Mouse (Mus musculus): Measurements from ENCODE around the gene Foxf1. TPM values are rescaled to one million over a fixed set of nuclear protein-coding genes. Genes with fewer than 3 reads are reported as not detected.

The Foxf1 gene
- polyA plus RNA-seq, 1 experiment from 2014 or later: 0.91 TPM

DNA sequence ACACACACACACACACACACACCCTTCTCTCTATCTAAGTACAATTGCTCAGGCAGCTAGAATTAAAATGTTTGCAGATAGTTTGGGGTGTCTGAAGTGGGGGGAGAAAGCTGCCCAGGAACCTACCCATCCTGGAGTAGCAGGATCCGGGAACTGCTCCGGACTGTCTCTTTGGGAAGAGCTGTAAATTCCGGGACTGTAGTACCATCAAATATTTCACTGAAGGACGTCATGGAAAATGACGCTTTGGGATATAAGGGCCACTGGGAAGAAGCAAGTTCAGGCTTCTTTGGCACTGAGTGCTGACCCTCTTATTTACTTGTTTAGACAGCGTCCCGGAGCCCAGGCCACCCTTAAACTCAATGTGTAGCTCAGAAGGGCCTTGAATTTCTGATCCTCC, 5.0 kb upstream of the Foxf1 start:
- H3K27me3 ChIP-seq (ENCODE audit: control insufficient read depth, insufficient read depth, low read length): peaks cover 93% of the 10 kb centered on the region
- under 1% methylated on average over 7 of the region's 7 CpGs for WGBS

GRCm38 (mm10) chr8:121079944-121080343, 4.2 kb upstream of the Foxf1 start:
- 1% methylated on average over 12 of the region's 12 CpGs for WGBS
- Histone ChIP-seq H3K4me2 (ENCODE audit: low read depth, low read length, severe bottlenecking) (no peak overlapping the region), H3K4me3 (ENCODE audit: low read depth, low read length) (no peak overlapping the region), H3K27ac (ENCODE audit: low read depth, low read length) (no peak overlapping the region), H3K36me3 (ENCODE audit: control insufficient read depth, insufficient read depth, low read length) (no peaks in the 10 kb centered on the region), H3K9ac (ENCODE audit: low read length) (no peak overlapping the region), H3K27me3 (ENCODE audit: control insufficient read depth, insufficient read depth, low read length) (peaks cover 93% of the 10 kb centered on the region), H3K9me3 (ENCODE audit: control insufficient read depth, low read length) (no peaks in the 10 kb centered on the region), H3K4me1 (replicated peaks; ENCODE audit: control insufficient read depth, insufficient read depth, low read length) (peaks cover 11% of the 10 kb centered on the region; the same call in 1 of the 2 replicates)
- ATAC-seq (replicated peaks; ENCODE audit: low FRiP score) (no peak), DNase-seq (ENCODE audit: low spot score) (no peak)

More for the DNA sequence above, 5.0 kb upstream of the Foxf1 start:
- ATAC-seq (replicated peaks; ENCODE audit: low FRiP score): no peak
- Histone ChIP-seq H3K27ac (ENCODE audit: low read depth, low read length) (no peak overlapping the region), H3K4me3 (ENCODE audit: low read depth, low read length) (no peak overlapping the region), H3K9me3 (ENCODE audit: control insufficient read depth, low read length) (no peaks in the 10 kb centered on the region), H3K36me3 (ENCODE audit: control insufficient read depth, insufficient read depth, low read length) (no peaks in the 10 kb centered on the region), H3K9ac (ENCODE audit: low read length) (no peak overlapping the region), H3K4me2 (ENCODE audit: low read depth, low read length, severe bottlenecking) (no peak overlapping the region), H3K4me1 (replicated peaks; ENCODE audit: control insufficient read depth, insufficient read depth, low read length) (0 out of 2 replicates have a peak, but pooled peaks cover 5% of the 10 kb centered on the region)
- no peak for DNase-seq (ENCODE audit: low spot score)

DNA sequence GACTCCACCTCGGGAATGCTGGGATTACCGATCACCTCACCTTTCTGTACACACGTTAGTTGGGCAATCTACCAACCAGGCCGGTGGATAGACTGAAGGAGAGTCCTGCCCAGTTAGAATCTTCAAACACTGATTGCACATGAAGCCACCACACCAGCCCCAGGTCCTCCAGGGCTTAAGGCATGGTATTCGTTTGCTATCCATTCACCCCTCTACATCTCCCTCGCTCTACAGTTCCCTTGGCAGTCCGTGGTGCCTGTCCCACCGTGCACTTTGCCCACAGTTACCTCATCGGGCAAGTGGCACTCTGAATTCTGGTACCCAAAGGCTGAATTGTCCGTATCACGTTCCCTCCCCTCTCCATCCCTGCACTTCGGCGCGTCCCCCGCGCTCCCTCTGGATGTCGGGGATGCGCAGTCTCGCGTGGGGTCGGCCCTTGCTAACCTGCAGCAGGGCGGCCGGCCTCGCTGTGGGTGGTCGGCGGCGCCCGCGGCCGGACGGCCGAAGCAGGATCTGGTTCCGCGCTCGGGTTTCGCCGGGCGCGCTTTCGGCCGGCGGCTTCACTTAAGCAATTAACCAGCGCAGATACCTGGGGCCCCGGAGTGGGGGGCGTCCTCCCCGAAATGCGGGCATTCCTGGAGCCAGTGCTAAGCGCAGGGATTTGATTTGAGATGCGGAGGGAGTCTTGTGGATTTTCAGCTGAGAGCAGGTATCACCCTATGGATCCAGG, 3.7 kb upstream of the Foxf1 start:
- Histone ChIP-seq H3K9ac (ENCODE audit: low read length) (no peak overlapping the region), H3K9me3 (ENCODE audit: control insufficient read depth, low read length) (no peaks in the 10 kb centered on the region), H3K4me3 (ENCODE audit: low read depth, low read length) (no peak overlapping the region), H3K4me2 (ENCODE audit: low read depth, low read length, severe bottlenecking) (no peak overlapping the region), H3K27me3 (ENCODE audit: control insufficient read depth, insufficient read depth, low read length) (peaks cover 99% of the 10 kb centered on the region), H3K4me1 (replicated peaks; ENCODE audit: control insufficient read depth, insufficient read depth, low read length) (peaks cover 12% of the 10 kb centered on the region; the same call in 1 of the 2 replicates), H3K36me3 (ENCODE audit: control insufficient read depth, insufficient read depth, low read length) (no peaks in the 10 kb centered on the region), H3K27ac (ENCODE audit: low read depth, low read length) (no peak overlapping the region)
- no peak for ATAC-seq (replicated peaks; ENCODE audit: low FRiP score)
- WGBS: under 1% methylated on average over 49 of the region's 49 CpGs
- no peak for DNase-seq (ENCODE audit: low spot score)

- Histone ChIP-seq H3K27ac (ENCODE audit: low read depth, low read length) (no peak overlapping the region), H3K4me1 (replicated peaks; ENCODE audit: control insufficient read depth, insufficient read depth, low read length) (peaks cover 12% of the 10 kb centered on the region; the same call in 1 of the 2 replicates), H3K27me3 (ENCODE audit: control insufficient read depth, insufficient read depth, low read length) (peaks cover 99% of the 10 kb centered on the region), H3K9me3 (ENCODE audit: control insufficient read depth, low read length) (no peaks in the 10 kb centered on the region), H3K4me2 (ENCODE audit: low read depth, low read length, severe bottlenecking) (no peak overlapping the region), H3K4me3 (ENCODE audit: low read depth, low read length) (no peak overlapping the region), H3K36me3 (ENCODE audit: control insufficient read depth, insufficient read depth, low read length) (no peaks in the 10 kb centered on the region), H3K9ac (ENCODE audit: low read length) (no peak overlapping the region)
- ATAC-seq (replicated peaks; ENCODE audit: low FRiP score) (no peak), DNase-seq (ENCODE audit: low spot score) (no peak)
- under 1% methylated on average over 7 of the region's 7 CpGs for WGBS
Measured at GRCm38 (mm10) chr8:121081398-121081797, 2.8 kb upstream of the Foxf1 start.

GRCm38 (mm10) chr8:121082218-121083092, 1.7 kb upstream of the Foxf1 start:
- Histone ChIP-seq H3K36me3 (ENCODE audit: control insufficient read depth, insufficient read depth, low read length) (no peaks in the 10 kb centered on the region), H3K4me1 (replicated peaks; ENCODE audit: control insufficient read depth, insufficient read depth, low read length) (peaks cover 12% of the 10 kb centered on the region; the same call in 1 of the 2 replicates), H3K9ac (ENCODE audit: low read length) (no peak overlapping the region), H3K4me2 (ENCODE audit: low read depth, low read length, severe bottlenecking) (peak overlapping the region; percentile 26; the same call in 1 of the 2 replicates), H3K27me3 (ENCODE audit: control insufficient read depth, insufficient read depth, low read length) (peaks cover 99% of the 10 kb centered on the region), H3K27ac (ENCODE audit: low read depth, low read length) (no peak overlapping the region), H3K4me3 (ENCODE audit: low read depth, low read length) (peak overlapping the region; percentile 36; the same call in 1 of the 2 replicates), H3K9me3 (ENCODE audit: control insufficient read depth, low read length) (no peaks in the 10 kb centered on the region)
- WGBS: under 1% methylated on average over 54 of the region's 57 CpGs
- ATAC-seq (replicated peaks; ENCODE audit: low FRiP score) (no peak), DNase-seq (ENCODE audit: low spot score) (no peak)

- Histone ChIP-seq H3K9ac (ENCODE audit: low read length) (no peak overlapping the region), H3K4me2 (ENCODE audit: low read depth, low read length, severe bottlenecking) (peak overlapping the region; percentile 74), H3K27me3 (ENCODE audit: control insufficient read depth, insufficient read depth, low read length) (peaks cover 98% of the 10 kb centered on the region), H3K4me1 (replicated peaks; ENCODE audit: control insufficient read depth, insufficient read depth, low read length) (peaks cover 12% of the 10 kb centered on the region; the same call in 1 of the 2 replicates), H3K4me3 (ENCODE audit: low read depth, low read length) (peak overlapping the region; percentile 36), H3K9me3 (ENCODE audit: control insufficient read depth, low read length) (no peaks in the 10 kb centered on the region), H3K36me3 (ENCODE audit: control insufficient read depth, insufficient read depth, low read length) (no peaks in the 10 kb centered on the region), H3K27ac (ENCODE audit: low read depth, low read length) (no peak overlapping the region)
- WGBS: under 1% methylated on average over 84 of the region's 89 CpGs
- ATAC-seq (replicated peaks; ENCODE audit: low FRiP score) (peak; percentile 54; the same call in 1 of the 2 replicates), DNase-seq (ENCODE audit: low spot score) (peak; percentile 82)
Measured at GRCm38 (mm10) chr8:121083093-121083935, 872 bp upstream of the Foxf1 start.

- Histone ChIP-seq H3K27me3 (ENCODE audit: control insufficient read depth, insufficient read depth, low read length) (peaks cover 98% of the 10 kb centered on the region), H3K4me1 (replicated peaks; ENCODE audit: control insufficient read depth, insufficient read depth, low read length) (peaks cover 12% of the 10 kb centered on the region; the same call in 1 of the 2 replicates), H3K4me2 (ENCODE audit: low read depth, low read length, severe bottlenecking) (peak overlapping the region; percentile 74), H3K9me3 (ENCODE audit: control insufficient read depth, low read length) (no peaks in the 10 kb centered on the region), H3K9ac (ENCODE audit: low read length) (no peak overlapping the region), H3K36me3 (ENCODE audit: control insufficient read depth, insufficient read depth, low read length) (no peaks in the 10 kb centered on the region), H3K27ac (ENCODE audit: low read depth, low read length) (no peak overlapping the region), H3K4me3 (ENCODE audit: low read depth, low read length) (peak overlapping the region; percentile 36)
- DNase-seq (ENCODE audit: low spot score) (no peak), ATAC-seq (replicated peaks; ENCODE audit: low FRiP score) (no peak)
- 2% methylated on average over 9 of the region's 27 CpGs for WGBS
Measured at GRCm38 (mm10) chr8:121083936-121084209, 313 bp upstream of the Foxf1 start.

GRCm38 (mm10) chr8:121085011-121085410, 825 bp downstream of the Foxf1 start:
- WGBS: under 1% methylated on average over 30 of the region's 30 CpGs
- no peak for DNase-seq (ENCODE audit: low spot score)
- ATAC-seq (replicated peaks; ENCODE audit: low FRiP score): no peak
- Histone ChIP-seq H3K4me1 (replicated peaks; ENCODE audit: control insufficient read depth, insufficient read depth, low read length) (peaks cover 12% of the 10 kb centered on the region; the same call in 1 of the 2 replicates), H3K9me3 (ENCODE audit: control insufficient read depth, low read length) (no peaks in the 10 kb centered on the region), H3K4me2 (ENCODE audit: low read depth, low read length, severe bottlenecking) (peak overlapping the region; percentile 74; the same call in 1 of the 2 replicates), H3K4me3 (ENCODE audit: low read depth, low read length) (peak overlapping the region; percentile 36), H3K27ac (ENCODE audit: low read depth, low read length) (no peak overlapping the region), H3K36me3 (ENCODE audit: control insufficient read depth, insufficient read depth, low read length) (no peaks in the 10 kb centered on the region), H3K9ac (ENCODE audit: low read length) (no peak overlapping the region), H3K27me3 (ENCODE audit: control insufficient read depth, insufficient read depth, low read length) (peaks cover 98% of the 10 kb centered on the region)
